Mouse (Mus musculus) cerebellum, adult 18-20 months (tissue): Measurements from ENCODE around the gene Gm21833.
"Not testable (repeated sequence)": the region's sequence is repeated elsewhere in the genome, so short reads cannot be mapped to it uniquely, and the experiment has no call there.

Experiments used
- DNase-seq, 2 experiments: peaks; one replicate each; pipeline ENCODE4 v3.0.0; 2021

Gene Gm21833

DNA sequence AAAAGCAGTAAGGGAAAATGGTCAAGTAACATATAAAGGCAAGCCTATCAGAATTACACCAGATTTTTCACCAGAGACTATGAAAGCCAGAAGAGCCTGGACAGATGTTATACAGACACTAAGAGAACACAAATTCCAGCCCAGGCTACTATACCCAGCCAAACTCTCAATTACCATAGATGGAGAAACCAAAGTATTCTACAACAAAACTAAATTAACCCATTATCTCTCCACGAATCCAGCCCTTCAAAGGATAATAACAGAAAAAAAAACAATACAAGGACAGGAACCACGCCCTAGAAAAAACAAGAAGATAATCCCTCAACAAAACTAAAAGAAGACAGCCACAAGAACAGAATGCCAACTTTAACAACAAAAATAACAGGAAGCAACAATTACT, at the start of gene Gm21833:
TSS of gene Gm21833 (plus strand) at position 301 of the 400 bp plus-strand sequence.
- DNase-seq, result not testable (repeated sequence)

DNA sequence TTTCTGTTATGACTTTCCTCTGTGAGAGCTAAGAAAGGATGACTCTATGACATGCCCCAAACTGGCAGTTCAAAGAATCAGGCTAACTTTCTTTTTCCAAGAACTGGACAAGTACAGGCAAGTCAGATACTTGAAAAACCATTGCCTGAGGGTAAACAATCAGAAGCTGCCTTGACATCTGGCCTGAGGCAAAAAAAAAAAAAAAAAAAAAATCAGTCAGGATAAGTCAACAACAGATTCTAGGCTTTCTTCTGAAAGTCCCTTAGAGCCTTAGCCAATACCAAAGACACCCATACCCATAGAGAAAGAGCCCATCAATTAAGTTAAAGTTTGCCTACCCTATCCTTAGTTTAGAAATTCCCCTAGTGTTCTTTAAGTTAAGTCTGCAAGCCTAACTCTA, 38.7 kb upstream of the Gm21833 start:
- no peak for DNase-seq

DNA sequence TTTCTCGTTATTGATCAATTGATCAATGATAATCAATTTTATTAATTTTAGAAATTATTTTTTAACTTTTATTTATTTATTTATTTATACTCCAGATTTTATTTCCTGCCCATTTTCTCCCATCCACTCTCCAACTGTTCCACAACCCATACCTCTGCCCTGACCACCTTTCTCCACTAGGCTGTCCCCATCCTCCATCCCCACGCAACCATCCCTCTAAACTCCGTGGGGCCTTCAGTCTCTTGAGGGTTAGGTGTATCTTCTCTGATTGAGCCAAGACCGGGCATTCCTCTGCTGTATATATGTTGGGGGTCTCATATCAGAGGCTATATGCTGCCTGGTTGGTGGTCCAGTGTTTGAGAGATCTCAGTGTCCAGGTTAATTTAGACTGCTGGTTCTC, 31.7 kb upstream of the Gm21833 start:
- no peak for DNase-seq

DNA sequence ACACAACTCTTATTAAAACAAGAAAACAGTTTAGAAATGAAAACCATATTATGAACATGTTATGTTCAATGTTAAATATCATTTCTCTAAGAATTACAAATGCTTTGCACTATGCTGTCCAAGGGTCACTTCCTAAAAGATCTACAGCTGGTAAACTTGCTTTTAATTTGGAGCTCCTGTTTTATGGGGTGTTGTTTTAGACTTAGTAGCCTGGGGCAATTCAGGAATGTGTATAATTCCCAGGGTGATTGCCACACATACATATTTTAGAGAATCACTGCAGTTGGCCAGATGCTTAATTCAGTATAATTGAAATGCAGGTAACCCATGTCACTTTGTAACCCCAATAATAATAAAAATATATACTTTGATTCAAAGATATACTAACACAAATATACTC, 12.9 kb upstream of the Gm21833 start:
- DNase-seq, result no peak

DNA sequence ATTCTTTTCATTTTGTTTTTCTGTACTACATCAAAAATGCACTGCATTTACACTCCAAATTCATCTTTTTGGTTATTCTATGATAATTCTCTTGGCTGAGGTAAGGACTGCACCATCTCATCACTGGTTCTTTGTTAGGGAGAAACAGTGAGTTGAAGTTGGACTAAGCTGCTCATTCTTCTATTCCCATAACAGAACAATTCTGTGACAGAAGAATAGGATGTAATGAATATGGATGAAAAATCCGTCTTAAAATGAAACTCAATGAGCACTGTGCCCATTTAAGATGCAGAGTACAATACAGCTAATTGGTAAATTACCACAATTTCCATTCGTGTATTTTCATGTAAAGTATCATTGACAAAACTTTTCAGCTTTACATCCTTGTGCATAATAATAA, 11.6 kb upstream of the Gm21833 start:
- no peak for DNase-seq

DNA sequence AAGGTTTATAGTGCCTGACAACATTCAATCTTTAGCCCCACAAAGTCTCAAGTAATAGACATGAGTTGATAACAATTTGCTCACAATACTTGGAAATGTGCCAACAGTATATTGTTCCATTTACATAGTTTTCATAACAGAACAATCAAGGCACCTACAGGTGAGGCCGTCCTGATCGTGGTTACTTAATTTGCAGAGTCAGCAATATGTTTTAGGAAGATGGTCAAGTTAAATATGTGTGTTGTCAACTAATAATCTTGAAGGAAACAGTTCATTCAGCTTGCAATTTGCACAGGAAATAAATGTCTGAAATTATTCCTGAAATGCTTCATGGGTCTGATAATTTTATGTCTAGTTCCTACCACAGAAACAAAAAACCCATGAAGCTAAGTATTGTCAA, 27.6 kb downstream of the Gm21833 start:
- DNase-seq, result no peak

DNA sequence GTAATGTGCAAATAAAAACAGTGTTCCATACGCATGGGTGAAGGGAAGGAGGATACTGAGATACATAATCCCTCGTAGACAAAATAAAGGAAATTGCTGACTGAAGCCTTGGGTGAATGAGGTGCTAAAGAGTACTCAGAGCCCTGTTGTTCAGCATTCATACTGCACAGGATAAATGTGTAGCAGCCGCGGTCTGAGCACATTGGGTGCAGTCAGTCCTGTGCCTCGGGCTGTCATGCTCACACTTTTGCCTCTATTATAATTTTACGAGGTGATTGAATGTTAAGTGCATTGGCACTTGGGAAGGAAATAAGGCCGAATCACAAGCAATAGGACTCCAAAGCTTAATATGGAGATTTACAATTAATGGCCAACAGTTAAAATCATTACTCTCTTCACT, 36.4 kb downstream of the Gm21833 start:
- no peak for DNase-seq
